Mouse (Mus musculus): ENCODE results near the gene Opn3.

Gene Opn3

DNA sequence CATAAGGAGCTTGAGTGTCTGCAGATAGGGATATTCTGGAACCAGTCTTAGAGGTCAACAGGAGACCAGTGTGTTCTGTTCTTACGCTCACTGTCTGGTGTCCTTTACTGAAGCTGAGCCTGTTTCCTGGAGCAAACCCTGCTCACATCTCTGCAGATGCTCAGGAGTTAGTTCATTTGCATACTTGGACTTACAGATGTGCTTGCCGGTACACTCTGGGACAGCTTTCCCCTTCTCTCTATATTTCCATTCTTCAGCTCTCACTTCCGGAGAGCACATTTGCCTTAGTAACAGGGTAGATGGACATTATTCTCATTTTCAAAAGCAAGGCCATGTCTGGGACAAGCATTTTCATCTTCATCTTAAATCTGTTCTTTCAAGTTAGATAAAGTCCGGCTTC is 44.0 kb downstream of the Opn3 start:
- no peak for DNase-seq (ENCODE audit: low read depth)

DNA sequence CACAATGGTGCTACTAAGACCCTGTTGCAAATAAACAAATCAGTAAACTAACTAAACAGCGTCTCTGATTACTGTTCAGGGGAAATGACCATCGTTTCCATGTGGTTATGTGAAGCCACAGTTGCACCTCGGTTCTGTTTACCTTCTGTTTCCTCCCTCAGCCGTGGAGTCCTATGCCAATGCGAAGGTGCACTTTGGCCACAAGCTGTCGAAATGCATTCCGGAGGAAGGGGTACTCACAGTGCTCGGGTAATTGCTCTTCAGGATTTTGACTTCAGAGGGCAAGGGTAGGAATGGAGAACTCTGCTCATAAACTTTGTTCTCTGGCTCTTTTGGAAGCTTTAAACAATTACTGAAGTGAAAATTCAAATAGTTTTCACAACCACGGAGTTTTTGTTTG is 45.6 kb downstream of the Opn3 start:
- no peak for DNase-seq (ENCODE audit: low read depth)

DNA sequence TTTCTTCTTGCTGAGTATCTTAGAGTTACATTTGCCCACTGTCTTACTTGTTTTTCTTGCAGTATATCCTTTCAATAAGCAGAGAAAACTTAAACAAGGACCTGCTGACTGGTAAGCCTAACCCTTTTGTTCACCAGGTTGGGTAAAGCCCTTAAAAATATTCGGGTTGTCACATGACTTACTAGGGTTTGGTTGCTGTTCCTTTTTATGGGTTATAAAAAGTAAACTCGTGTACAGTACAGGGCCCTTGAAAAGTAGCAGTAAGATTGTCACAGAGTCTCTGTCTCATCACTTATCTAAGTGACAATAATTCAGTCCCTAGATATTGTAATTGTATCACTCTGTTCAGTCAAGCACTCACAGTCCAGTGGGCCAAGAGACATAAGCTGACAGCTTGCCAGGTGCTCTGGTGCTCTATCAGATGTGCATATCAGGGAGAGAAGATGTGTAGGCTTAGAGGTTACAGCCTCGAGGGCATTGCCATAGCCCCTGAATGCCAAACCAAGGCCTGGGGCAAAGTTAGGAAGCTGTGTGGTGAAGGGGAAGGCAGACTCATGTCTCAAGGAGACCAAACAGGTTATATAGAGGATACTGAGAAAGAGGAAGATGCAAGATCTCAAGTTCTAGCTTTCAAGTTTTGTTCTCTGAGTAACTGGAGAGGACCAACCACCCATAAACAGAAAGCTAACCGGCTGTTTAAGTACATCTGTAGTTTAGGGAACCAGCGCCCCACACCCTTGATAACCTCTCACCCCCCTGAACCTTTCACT is 48.9 kb downstream of the Opn3 start:
- DNase-seq (ENCODE audit: low read depth): no peak

DNA sequence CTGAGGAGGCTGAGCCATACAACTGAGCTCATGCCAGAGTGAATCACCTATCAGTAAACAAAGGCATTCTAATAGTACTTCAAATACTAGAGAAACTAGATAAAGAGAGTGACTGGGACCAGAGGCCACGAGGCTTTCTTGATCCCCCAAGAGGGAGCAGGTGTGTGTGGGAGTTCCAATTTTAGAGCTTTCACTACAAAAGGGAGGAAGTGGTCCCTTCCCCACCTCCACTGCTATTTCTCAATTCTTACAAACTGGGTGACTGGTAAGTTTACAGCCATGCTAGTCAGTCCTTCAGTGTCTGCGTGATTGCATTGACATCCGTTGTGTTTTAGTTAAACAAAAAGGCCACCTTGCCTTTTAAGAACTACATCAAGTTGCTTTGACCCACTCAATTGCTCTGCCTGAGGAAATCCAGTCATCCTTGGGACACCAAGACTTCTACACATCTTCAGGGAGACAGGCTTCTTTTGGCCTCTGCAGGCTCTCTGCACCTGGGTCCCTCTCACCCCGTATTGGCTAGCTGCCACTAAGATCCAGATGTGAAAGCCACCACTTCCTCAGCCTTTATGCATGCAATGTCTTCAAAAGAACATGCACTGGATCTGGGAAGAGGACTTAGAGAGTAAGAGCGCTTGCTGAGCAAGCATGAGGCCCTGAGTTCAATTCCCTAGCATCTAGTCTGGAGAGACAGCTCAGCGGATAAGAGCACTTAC is 52.0 kb downstream of the Opn3 start:
- DNase-seq (ENCODE audit: low read depth): no peak

DNA sequence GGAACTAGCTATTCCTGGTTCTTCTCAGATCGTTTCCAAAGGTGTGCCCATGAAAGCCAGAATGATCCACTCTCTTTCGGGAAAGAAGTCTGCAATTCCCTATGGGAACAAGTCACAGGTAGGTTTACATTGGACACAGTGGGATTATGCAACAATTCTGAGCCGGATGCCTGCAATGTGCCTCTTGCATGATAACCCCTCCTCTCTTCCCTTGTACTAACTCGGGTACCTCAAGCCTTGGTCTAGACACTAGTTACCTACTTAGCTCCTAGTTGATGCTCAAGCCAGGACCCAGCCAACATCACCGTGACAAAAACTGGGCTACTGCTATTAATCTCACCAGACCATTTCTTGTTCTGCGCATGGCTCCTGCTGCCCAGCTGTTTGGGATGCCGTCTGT is 53.5 kb downstream of the Opn3 start:
- DNase-seq (ENCODE audit: low read depth): no peak

DNA sequence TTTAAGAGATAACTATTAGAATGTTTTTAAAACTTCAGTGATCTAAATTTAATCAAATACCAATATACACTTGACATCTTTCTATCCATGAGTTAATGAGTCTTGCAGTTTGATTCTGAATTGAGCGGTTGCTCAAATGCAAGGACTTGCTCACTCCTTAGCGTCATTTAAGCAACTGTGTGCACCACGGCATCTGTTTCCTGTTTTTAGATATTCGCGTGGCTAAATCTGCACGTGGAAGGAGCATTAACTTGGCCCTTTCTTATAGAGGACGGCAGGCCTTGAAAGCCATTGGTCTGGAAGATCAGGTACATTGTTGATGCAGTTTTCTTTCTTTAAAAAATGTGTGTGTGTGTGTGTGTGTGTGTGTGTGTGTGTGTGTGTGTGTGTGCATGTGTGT is 54.9 kb downstream of the Opn3 start:
- DNase-seq (ENCODE audit: low read depth): no peak

DNA sequence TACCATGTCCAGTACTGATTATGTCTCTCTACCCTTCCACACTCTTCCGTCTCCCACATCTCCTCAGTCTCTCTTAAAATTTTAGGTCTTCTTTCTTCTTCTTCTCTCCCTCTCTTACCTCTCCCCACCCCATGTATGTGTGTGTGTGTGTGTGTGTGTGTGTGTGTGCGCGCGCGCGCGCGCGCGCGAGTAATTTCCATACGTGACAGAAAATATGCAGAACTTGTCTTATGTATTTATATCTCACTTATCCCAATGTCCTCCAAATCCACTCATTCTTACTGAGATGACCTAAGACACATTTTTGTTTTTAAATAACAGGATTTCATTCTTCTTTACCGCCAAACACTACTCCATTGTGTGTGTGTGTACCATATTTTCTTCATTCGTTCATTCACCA is 60.1 kb downstream of the Opn3 start:
- DNase-seq (ENCODE audit: low read depth): no peak

DNA sequence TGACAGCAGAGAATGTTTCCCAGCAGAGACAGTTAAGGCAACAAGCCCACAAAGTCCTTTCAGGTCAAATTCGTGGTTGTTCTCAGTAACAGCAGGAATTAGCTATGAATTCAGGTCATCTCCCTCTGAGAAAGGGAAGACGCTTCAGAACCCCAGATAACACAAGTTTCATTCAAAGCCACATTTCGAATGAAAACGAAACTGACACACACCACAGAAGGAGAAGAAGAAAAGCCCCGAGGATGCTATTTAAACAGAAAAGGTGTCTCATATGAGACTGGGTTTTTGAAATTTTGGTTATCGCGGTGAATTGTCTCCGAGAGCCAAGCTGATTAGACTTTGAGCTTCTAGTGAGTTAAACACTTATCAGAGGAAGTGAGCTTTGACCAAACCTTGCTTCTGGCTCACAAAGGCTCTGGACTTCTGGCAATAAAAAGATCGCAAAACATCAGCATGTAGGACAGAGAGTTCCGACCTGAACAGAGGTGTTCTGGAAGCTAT is 60.8 kb downstream of the Opn3 start:
- peak; percentile 63 for DNase-seq (ENCODE audit: low read depth)

DNA sequence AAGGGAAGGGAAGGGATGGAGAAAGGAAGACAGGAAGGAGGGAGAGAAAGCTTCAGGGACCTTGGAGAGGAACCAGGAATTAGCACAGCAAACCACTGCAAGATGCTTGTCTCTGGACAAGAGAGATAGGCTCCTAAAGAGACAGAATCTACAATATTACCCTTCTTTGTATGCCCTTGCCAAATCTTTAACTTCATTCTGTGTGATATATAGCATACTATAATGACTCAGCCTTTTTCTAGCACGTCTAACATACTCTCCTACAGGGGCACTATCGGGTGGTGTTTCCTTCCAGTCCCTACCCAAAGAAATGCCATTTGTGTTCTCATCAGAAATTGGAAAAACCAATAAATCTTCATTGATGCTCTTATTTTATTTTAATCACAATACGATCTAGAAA is 61.5 kb downstream of the Opn3 start:
- peak; percentile 14 for DNase-seq (ENCODE audit: low read depth)

DNA sequence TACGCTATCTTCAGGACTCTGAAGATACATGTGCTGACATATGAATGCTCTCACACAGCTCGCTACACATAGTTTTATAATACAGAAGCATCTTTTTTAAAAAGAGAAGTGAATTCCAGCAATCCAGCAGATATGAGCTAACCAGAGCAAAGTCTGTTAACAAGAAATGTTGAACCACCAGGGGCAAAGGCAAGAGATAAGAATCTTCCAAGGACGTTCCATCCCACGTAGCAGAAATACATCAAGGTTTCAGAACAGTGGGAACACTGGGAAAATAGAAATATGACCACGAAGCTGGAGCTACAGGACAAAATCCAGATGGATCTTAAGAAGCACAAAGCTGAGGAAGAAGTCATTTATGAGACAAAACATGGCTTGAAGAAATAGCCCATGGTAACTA is 62.2 kb downstream of the Opn3 start:
- DNase-seq (ENCODE audit: low read depth): no peak

DNA sequence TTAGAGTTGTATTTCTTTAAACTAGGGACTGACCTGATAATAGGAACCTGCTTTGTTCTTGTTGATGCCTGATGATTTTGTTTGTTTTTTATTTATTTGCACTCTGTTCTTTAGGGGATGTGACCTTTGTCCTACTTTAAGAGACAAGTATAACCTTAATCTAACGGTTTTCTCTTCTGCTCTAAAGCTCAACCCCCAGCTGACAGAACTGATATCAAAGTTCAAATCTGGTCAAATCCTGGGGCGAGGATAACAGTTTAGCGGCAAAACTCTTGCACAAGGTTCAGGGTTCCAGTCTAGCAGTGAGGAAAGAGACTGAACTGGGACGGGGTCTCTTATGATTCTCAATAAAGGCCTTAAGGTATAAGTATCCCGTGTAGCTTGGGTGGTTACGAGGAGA is 63.3 kb downstream of the Opn3 start:
- no peak for DNase-seq (ENCODE audit: low read depth)

DNA sequence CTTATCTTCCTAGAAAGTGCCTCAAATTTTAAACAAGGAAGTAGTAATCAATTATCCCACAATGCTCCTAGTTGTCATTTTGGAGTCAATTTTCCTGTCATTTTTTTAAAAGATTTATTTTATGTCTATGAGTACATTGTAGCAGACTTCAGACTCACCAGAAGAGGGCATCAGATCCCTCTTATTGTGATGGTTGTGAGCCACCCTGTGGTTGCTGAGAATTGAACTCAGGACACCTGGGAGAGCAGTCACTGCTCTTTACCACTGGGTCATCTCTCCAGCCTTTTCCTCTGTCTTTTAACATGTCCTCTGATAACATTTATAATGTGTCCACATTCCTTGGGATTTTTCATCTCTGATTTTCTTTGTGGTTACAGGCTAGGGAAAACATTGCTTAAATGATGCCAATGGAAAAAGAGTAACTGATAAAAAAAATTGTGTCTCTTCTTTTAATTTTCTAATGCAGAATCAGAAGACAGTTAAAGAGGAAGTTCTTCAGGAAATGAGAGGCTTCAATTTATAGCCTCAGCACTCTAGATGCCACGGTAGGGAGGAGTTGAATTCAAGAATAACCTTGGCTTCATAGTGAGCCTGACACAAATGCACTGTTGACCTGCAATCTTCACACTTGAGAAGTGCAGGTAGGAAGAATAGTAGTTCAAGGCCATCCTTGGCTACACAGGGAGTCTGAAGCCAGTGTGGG is 66.4 kb downstream of the Opn3 start:
- DNase-seq (ENCODE audit: low read depth): peak; percentile 82

DNA sequence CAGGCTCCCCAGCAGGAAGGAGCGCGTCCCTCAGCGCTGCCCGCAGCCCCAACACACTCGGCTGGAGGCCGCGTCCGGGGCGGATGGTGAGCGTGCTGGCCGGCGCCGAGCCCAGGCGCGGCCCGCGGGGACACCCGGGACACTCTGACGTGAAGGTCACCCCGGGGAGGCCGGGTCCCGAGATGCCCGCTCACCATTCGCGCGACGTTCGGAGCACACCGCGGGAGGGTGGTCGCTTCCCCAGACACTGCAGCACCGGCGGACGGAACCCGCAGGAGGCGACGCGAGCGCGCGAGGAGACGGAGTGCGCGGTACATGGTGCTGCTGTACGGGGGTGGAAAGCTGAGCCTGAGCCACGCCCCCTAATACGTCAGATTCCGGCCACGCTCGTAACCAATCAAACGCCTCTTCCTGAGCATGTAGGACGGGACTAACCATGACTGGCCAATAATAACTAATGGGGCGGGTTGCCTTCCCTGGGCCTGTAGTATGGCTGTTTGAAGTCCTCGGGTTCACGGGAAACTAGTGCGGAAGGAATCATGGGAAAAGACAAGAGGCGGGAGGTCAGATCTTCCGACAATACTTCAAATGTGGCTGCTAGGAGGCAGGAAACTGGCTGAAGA is 67.2 kb downstream of the Opn3 start, which contains the start of gene Fh1:
Gene Fh1, minus strand, starts transcription at position 379 of the 623 bp plus-strand sequence.
- peak; percentile 98 for DNase-seq (ENCODE audit: low read depth)

DNA sequence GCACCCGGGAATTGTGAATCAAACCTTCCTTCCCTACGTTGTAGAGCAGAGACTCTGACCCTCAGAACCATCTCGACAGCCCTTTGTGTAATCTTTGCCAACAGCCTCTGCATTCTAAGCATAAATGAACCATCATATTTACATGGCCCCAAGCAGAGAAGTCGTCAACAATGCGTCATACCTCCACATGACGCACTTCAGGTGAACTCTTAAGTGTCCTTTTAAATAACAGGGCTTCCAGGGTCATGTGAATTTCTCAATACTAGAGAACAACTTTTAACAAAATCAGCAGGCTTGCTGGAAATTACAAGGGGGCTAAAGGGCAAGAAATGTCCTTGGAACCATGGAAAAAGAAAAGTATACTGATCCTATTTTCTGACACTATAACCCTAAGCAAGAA is 68.9 kb downstream of the Opn3 start:
- no peak for DNase-seq (ENCODE audit: low read depth)

DNA sequence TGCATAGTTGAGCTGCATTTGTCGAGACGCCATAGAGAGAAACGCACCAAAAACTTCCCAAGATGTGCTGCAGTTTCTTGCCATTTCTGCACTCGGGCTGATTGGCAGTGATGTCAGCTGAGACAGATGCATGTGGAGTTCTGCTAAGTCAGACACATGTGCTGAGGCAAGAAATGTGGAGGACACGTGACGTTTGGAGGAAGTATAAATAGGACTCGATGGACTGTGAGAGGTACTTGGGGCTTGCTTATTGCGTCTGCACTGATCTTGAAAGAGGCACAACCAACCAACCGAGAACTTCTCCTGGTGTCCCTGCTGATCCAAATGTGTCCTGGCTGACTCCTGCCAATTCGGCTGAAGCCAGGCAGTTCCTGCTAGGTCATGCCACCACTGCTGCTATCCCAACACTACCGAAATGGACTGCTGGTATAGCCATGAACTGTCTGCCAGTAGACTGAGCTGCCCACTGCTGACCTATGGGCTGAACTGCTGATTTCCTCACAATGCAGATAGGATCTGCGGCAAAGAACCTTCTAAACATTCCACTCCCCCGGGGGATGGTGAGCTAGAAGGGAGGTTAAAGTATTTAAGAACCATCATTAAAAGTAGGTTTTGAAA is 72.7 kb downstream of the Opn3 start, which contains the start of gene Kmo:
Gene Kmo, plus strand, starts transcription at position 568 of the 618 bp plus-strand sequence.
- DNase-seq (ENCODE audit: low read depth): no peak

DNA sequence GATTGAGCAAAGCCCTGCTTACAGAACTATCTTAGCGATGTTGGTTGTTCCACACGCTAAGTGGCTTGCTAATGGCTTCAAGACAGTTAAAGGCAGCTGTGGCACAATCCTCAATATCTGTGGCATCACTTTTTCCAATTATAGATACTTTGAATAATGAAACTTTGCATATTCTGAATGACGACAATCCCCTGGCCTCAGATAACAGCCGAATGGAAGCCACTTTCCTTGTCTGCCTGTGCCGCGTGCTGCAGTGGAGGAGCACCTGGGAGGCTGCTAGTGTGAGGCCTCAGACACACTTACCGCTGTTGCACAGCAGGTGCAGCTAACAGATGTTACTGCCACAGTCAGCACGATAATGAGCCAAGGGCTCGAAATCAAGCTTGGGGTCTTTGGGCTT is 77.6 kb downstream of the Opn3 start:
- DNase-seq (ENCODE audit: low read depth): no peak
